Mouse (Mus musculus) intestine, postnatal 0 days (tissue): ENCODE data around the gene Acsm4. TPM values are rescaled to one million over a fixed set of nuclear protein-coding genes. Genes with fewer than 3 reads are reported as not detected.

Experiments
- ATAC-seq: fragments of 200-750 bp; cut with Nextera tagmentation; 2 replicates; pipeline ENCODE4 v1.8.0; 2017; ENCODE audit warnings: mild to moderate bottlenecking, moderate TSS enrichment, moderate library complexity
- H3K27ac ChIP-seq: fragments of 300-500 bp; sonication (generic); 2 replicates; pipeline ENCODE4 v1.5.1; 2014; ENCODE audit warnings: mild to moderate bottlenecking, low read depth, low read length, moderate library complexity
- H3K27me3 ChIP-seq: fragments of 300-500 bp; sonication (generic); replicated peaks from 2 replicates; pipeline ENCODE4 v1.6.1; 2014; ENCODE audit warnings: low read length, mixed read lengths; ENCODE audit not compliant: control insufficient read depth, insufficient read depth
- H3K36me3 ChIP-seq: fragments of 300-500 bp; sonication (generic); 2 replicates; pipeline ENCODE4 v1.6.1; 2014; ENCODE audit warnings: mild to moderate bottlenecking, moderate library complexity; ENCODE audit not compliant: control insufficient read depth, insufficient read depth
- H3K4me1 ChIP-seq: fragments of 300-500 bp; sonication (generic); replicated peaks from 2 replicates; pipeline ENCODE4 v1.6.1; 2014; ENCODE audit warnings: antibody characterized with exemption, low read length, mixed read lengths; ENCODE audit not compliant: control insufficient read depth, insufficient read depth
- H3K4me2 ChIP-seq: fragments of 300-500 bp; sonication (generic); replicated peaks from 2 replicates; pipeline ENCODE4 v1.6.1; 2014; ENCODE audit warnings: low read depth, mild to moderate bottlenecking, moderate library complexity
- H3K4me3 ChIP-seq: fragments of 300-500 bp; sonication (generic); 2 replicates; pipeline ENCODE4 v1.5.1; 2014; ENCODE audit warnings: low read depth, low read length
- H3K9ac ChIP-seq: fragments of 300-500 bp; sonication (generic); 2 replicates; pipeline ENCODE4 v1.6.1; 2014; ENCODE audit warnings: mild to moderate bottlenecking, low read depth, low read length
- H3K9me3 ChIP-seq: fragments of 300-500 bp; sonication (generic); 2 replicates; pipeline ENCODE4 v1.6.1; 2016; ENCODE audit warnings: mixed run types; ENCODE audit not compliant: control insufficient read depth
- CTCF ChIP-seq: sonication (generic); IDR thresholded peaks from 2 replicates; pipeline ENCODE4 v1.5.1; 2016; ENCODE audit warnings: low read depth, mild to moderate bottlenecking, control low read depth, antibody characterized with exemption, moderate library complexity
- WGBS: fragments of 180-500 bp; shearing (Covaris S2); extraction: QIAGEN DNeasy Blood & Tissue Kit; methylation state at CpG from one replicate; pipeline ENCODE4 v1.1.7; 2014; 5-methylcytosine and 5-hydroxymethylcytosine counted together
- polyA plus RNA-seq: library from polyadenylated mRNA; unstranded; fragments of >200 nt; fragmentation: Nextera tagmentation; extraction: Ambion mirVana; gene quantifications from 2 replicates; pipeline ENCODE4 v1.2.1, GENCODE M21; 2015

The Acsm4 gene
- polyA plus RNA-seq, 1 experiment from 2014 or later, result not detected

- WGBS, result 50% methylated on average over 2 of the region's 2 CpGs
- TF ChIP-seq CTCF, result no peak
Observed at GRCm38 (mm10) chr7:119749942-119750341, 60.1 kb downstream of the Acsm4 start.

GRCm38 (mm10) chr7:119753696-119754095, 63.9 kb downstream of the Acsm4 start:
- Histone ChIP-seq H3K4me3 (no peak overlapping the region), H3K27ac (no peak overlapping the region), H3K9ac (no peak overlapping the region), H3K9me3 (no peaks in the 10 kb centered on the region), H3K36me3 (no peaks in the 10 kb centered on the region), H3K4me1 (no peaks in the 10 kb centered on the region), H3K4me2 (no peak overlapping the region), H3K27me3 (no peaks in the 10 kb centered on the region)
- no peak for TF ChIP-seq CTCF
- no peak for ATAC-seq
- WGBS, result 88% methylated on average over 1 of the region's 1 CpGs

More at GRCm38 (mm10) chr7:119749942-119750341, 60.1 kb downstream of the Acsm4 start:
- H3K9ac ChIP-seq, result no peak overlapping the region
- no peaks in the 10 kb centered on the region for H3K36me3 ChIP-seq
- ATAC-seq, result no peak
- H3K27ac ChIP-seq, result no peak overlapping the region
- no peaks in the 10 kb centered on the region for H3K4me1 ChIP-seq
- H3K4me2 ChIP-seq, result no peak overlapping the region
- H3K4me3 ChIP-seq, result no peak overlapping the region
- H3K9me3 ChIP-seq, result no peaks in the 10 kb centered on the region
- H3K27me3 ChIP-seq, result no peaks in the 10 kb centered on the region

GRCm38 (mm10) chr7:119760527-119760951, 70.7 kb downstream of the Acsm4 start, which contains the start of gene Acsm3:
TSS of gene Acsm3 (plus strand) at chr7:119760923.
- H3K27me3 ChIP-seq, result no peaks in the 10 kb centered on the region
- TF ChIP-seq CTCF, result no peak
- peak within 1 kb of the TSS; percentile 17; the same call in 1 of the 2 replicates for H3K9ac ChIP-seq
- no peaks in the 10 kb centered on the region for H3K9me3 ChIP-seq
- peak within 1 kb of the TSS; percentile 7; the same call in 1 of the 2 replicates for H3K4me3 ChIP-seq
- no peaks in the 10 kb centered on the region for H3K4me1 ChIP-seq
- ATAC-seq, result peak; percentile 42
- no peak within 1 kb of the TSS for H3K27ac ChIP-seq
- H3K36me3 ChIP-seq, result no peaks in the 10 kb centered on the region
- H3K4me2 ChIP-seq, result peak within 1 kb of the TSS; percentile 60
- 19% methylated on average over 11 of the region's 11 CpGs for WGBS

GRCm38 (mm10) chr7:119762166-119762697, 72.4 kb downstream of the Acsm4 start:
- Histone ChIP-seq H3K4me1 (no peaks in the 10 kb centered on the region), H3K27ac (no peak overlapping the region), H3K4me3 (no peak overlapping the region), H3K36me3 (no peaks in the 10 kb centered on the region), H3K27me3 (no peaks in the 10 kb centered on the region), H3K9me3 (no peaks in the 10 kb centered on the region), H3K4me2 (no peak overlapping the region), H3K9ac (no peak overlapping the region)
- no peak for TF ChIP-seq CTCF
- WGBS, result 21% methylated on average over 4 of the region's 4 CpGs
- no peak for ATAC-seq

Other genes starting within 250 kb of the Acsm4 start
- gene Gp2, start 230.7 kb upstream of the Acsm4 start, polyA plus RNA-seq, result 0.17 and 0.34 TPM in 2 replicates
- not detected in 2 replicates for gene Umod, start 210.7 kb upstream of the Acsm4 start, polyA plus RNA-seq
- gene Acsm5, start 170.6 kb upstream of the Acsm4 start, polyA plus RNA-seq, result not detected in 2 replicates
- not detected in 2 replicates for gene Pdilt, start 166.5 kb upstream of the Acsm4 start, polyA plus RNA-seq
- gene Acsm2, start 135.7 kb upstream of the Acsm4 start, polyA plus RNA-seq, result not detected in 2 replicates
- gene Acsm1, start 83.0 kb upstream of the Acsm4 start, polyA plus RNA-seq, result not detected in 2 replicates
- gene Thumpd1, start 30.8 kb downstream of the Acsm4 start, polyA plus RNA-seq, result 23.2 and 23.8 TPM in 2 replicates
- gene Acsm3, start 70.9 kb downstream of the Acsm4 start, polyA plus RNA-seq, result 0.80 and 0.94 TPM in 2 replicates
- gene Rexo5, start 104.0 kb downstream of the Acsm4 start, polyA plus RNA-seq, result 4.1 and 6.5 TPM in 2 replicates
- 4.2 and 5.0 TPM in 2 replicates for gene Eri2, start 104.0 kb downstream of the Acsm4 start, polyA plus RNA-seq
- 11.8 and 12.5 TPM in 2 replicates for gene Lyrm1, start 205.8 kb downstream of the Acsm4 start, polyA plus RNA-seq
- 11.9 and 15.8 TPM in 2 replicates for gene Dcun1d3, start 206.3 kb downstream of the Acsm4 start, polyA plus RNA-seq